Mouse (Mus musculus) neural tube, embryonic 11.5 days (tissue): ENCODE results near the gene Agap1. TPM values are rescaled to one million over a fixed set of nuclear protein-coding genes. Genes with fewer than 3 reads are reported as not detected.

ENCODE experiments used
- ATAC-seq: fragments of 200-750 bp; cut with Nextera tagmentation; 2 replicates; pipeline ENCODE4 v1.8.0; 2017; ENCODE audit warnings: moderate number of reproducible peaks, mild to moderate bottlenecking, moderate TSS enrichment, moderate library complexity; ENCODE audit not compliant: insufficient read depth, low FRiP score, low TSS enrichment
- DNase-seq: peaks from one replicate; pipeline ENCODE4 v3.0.0-alpha.2; 2015; ENCODE audit warnings: low spot score
- H3K27ac ChIP-seq: fragments of 300-500 bp; sonication (generic); 2 replicates; pipeline ENCODE4 v1.5.1; 2014; ENCODE audit warnings: low read depth, mild to moderate bottlenecking, low read length
- H3K27me3 ChIP-seq: fragments of 300-500 bp; sonication (generic); 2 replicates; pipeline ENCODE4 v1.6.1; 2014; ENCODE audit warnings: mild to moderate bottlenecking, low read length, mixed read lengths; ENCODE audit not compliant: control insufficient read depth, insufficient read depth
- H3K36me3 ChIP-seq: fragments of 300-500 bp; sonication (generic); 2 replicates; pipeline ENCODE4 v1.6.1; 2014; ENCODE audit warnings: mild to moderate bottlenecking, low read length, moderate library complexity, mixed read lengths; ENCODE audit not compliant: control insufficient read depth, insufficient read depth
- H3K4me1 ChIP-seq: fragments of 300-500 bp; sonication (generic); 2 replicates; pipeline ENCODE4 v1.6.1; 2014; ENCODE audit warnings: low read length, mixed read lengths; ENCODE audit not compliant: control insufficient read depth, insufficient read depth
- H3K4me2 ChIP-seq: fragments of 300-500 bp; sonication (generic); 2 replicates; pipeline ENCODE4 v1.6.1; 2014; ENCODE audit warnings: low read depth, mild to moderate bottlenecking, moderate library complexity
- H3K4me3 ChIP-seq: fragments of 300-500 bp; sonication (generic); 2 replicates; pipeline ENCODE4 v1.5.1; 2014; ENCODE audit warnings: low read depth, low read length
- H3K9ac ChIP-seq: fragments of 300-500 bp; sonication (generic); 2 replicates; pipeline ENCODE4 v1.6.1; 2014; ENCODE audit warnings: mild to moderate bottlenecking, low read length
- H3K9me3 ChIP-seq: fragments of 300-500 bp; sonication (generic); 2 replicates; pipeline ENCODE4 v1.6.1; 2016; ENCODE audit warnings: low read length; ENCODE audit not compliant: control insufficient read depth
- WGBS: fragments of 180-500 bp; shearing (Covaris S2); extraction: QIAGEN DNeasy Blood & Tissue Kit; methylation state at CpG from one replicate; pipeline ENCODE4 v1.1.7; 2014; 5-methylcytosine and 5-hydroxymethylcytosine counted together
- polyA plus RNA-seq: library from polyadenylated mRNA; unstranded; fragments of >200 nt; fragmentation: Nextera tagmentation; extraction: Ambion mirVana; gene quantifications from 2 replicates; pipeline ENCODE4 v1.2.1, GENCODE M21; 2014

The Agap1 gene
- polyA plus RNA-seq, 1 experiment from 2014 or later = 31.1 TPM

DNA sequence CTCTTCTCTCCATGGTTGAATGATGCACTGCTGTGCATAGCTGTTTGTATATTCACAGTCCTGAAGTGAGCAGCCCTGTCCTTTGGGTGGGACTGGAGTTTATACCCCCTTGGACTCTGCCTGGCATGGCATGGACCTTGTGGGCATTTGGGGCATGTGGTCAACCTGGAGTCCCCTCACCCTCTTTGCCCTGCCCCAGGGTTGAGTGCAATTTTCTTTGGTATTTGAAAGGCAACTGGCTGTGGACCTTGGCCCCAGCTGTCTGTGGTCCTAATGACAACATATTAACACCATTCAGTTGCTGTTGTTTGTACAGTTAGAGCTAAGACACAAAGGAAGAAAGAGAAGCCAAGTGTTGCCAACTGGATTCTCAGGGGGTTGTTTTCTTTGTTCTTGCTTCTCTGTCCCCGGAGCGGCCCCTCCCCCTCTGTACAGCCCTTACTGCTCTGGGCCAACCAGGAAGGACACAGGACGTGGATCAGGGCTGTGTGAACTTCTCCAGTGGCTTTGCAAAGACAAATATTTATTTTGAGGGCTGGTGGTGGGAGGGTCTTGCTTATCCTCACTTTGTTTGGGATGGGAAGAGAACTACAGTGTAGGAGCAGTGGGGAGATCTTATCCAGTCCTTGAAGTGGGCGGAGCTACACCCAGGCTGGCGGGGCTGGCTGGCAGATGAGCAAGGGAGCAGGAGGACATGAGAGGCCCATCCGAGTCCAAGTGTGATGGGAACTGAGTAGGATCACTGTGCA is 12.9 kb downstream of the Agap1 start:
- H3K36me3 ChIP-seq = no peaks in the 10 kb centered on the region; the same call in 1 of the 2 replicates
- peaks cover 2% of the 10 kb centered on the region; the same call in 1 of the 2 replicates for H3K9me3 ChIP-seq
- no peak overlapping the region for H3K4me2 ChIP-seq
- H3K4me3 ChIP-seq = no peak overlapping the region
- 0 out of 2 replicates have a peak overlapping the region, but pooled peaks have one; percentile 27 for H3K27ac ChIP-seq
- peaks cover 41% of the 10 kb centered on the region for H3K4me1 ChIP-seq
- H3K9ac ChIP-seq = peak overlapping the region; percentile 10; the same call in 1 of the 2 replicates
- ATAC-seq (no peak), DNase-seq (no peak)
- no peaks in the 10 kb centered on the region for H3K27me3 ChIP-seq
- 28% methylated on average over 6 of the region's 6 CpGs for WGBS

DNA sequence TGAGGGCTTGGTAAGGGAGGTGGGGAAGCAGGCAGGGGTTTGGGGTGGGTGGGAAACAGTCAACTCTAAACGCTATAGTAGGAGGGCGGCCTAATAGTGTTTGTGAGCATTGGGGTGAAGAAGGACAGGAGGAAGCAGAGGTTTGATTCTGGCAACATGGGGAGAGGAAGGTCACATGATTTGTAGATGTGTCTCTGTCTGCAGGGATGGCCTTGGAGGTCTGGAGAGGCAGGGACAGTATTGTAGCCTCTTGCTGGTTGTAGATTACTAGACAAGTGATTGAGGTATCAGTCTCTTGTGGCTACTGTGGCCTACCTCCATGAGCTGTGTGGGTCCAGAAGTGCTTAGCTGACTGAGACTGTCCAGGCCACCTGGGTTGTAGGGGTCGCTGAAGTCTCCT is 13.5 kb downstream of the Agap1 start:
- DNase-seq (no peak), ATAC-seq (no peak)
- H3K9ac ChIP-seq = no peak overlapping the region
- peaks cover 2% of the 10 kb centered on the region; the same call in 1 of the 2 replicates for H3K9me3 ChIP-seq
- H3K27me3 ChIP-seq = no peaks in the 10 kb centered on the region
- no peak overlapping the region for H3K4me3 ChIP-seq
- no peak overlapping the region for H3K4me2 ChIP-seq
- H3K4me1 ChIP-seq = peaks cover 41% of the 10 kb centered on the region
- 70% methylated on average over 3 of the region's 3 CpGs for WGBS
- no peak overlapping the region for H3K27ac ChIP-seq
- H3K36me3 ChIP-seq = no peaks in the 10 kb centered on the region; the same call in 1 of the 2 replicates

DNA sequence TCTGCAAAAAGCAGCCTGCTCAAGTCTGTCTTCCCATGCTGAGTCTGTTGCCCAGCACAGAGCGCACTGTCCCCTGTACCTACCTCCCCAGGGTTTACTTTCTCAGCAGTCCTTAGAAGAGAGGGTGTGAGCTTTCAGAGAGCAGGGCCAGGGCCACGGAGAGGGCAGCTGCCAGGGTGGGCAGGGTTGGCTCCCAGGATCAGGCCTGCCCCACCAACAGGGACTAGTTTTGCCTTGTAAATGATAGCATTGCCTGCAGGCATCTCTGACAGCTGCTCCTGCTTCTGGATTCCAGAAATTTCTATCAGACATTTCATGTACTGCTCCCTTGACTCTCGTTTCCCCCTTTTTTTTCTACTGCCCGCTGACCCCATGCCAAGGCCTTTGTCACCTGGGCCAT is 16.8 kb downstream of the Agap1 start:
- no peak overlapping the region for H3K27ac ChIP-seq
- peaks cover 28% of the 10 kb centered on the region for H3K4me1 ChIP-seq
- no peak overlapping the region for H3K4me2 ChIP-seq
- no peak overlapping the region for H3K4me3 ChIP-seq
- DNase-seq = no peak
- WGBS = 82% methylated on average over 4 of the region's 4 CpGs
- no peaks in the 10 kb centered on the region for H3K36me3 ChIP-seq
- no peaks in the 10 kb centered on the region for H3K9me3 ChIP-seq
- ATAC-seq = no peak
- no peak overlapping the region for H3K9ac ChIP-seq
- no peaks in the 10 kb centered on the region for H3K27me3 ChIP-seq

DNA sequence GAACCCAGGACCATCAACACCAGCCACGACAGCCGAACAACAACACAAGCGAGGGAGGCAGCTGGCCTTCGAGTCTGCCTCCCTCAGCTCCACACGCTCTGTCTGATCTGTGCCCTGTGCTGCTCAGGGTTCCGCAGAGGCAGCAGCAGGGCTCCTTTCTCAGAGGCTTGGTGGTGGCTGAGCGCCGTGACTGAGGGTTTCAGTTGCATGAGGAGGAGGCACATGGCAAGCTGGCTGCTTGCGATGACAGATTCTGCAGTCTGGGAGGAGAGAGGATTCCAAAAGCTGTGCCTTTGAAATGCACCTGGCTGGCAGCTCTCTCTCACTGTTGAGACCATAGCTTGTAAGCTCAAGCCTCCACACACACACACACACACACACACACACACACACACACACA is 17.3 kb downstream of the Agap1 start:
- DNase-seq (no peak), ATAC-seq (no peak)
- Histone ChIP-seq H3K4me1 (peaks cover 24% of the 10 kb centered on the region), H3K4me2 (no peak overlapping the region), H3K27ac (no peak overlapping the region), H3K4me3 (no peak overlapping the region), H3K9ac (no peak overlapping the region), H3K27me3 (no peaks in the 10 kb centered on the region), H3K9me3 (no peaks in the 10 kb centered on the region), H3K36me3 (no peaks in the 10 kb centered on the region)
- 80% methylated on average over 9 of the region's 9 CpGs for WGBS

DNA sequence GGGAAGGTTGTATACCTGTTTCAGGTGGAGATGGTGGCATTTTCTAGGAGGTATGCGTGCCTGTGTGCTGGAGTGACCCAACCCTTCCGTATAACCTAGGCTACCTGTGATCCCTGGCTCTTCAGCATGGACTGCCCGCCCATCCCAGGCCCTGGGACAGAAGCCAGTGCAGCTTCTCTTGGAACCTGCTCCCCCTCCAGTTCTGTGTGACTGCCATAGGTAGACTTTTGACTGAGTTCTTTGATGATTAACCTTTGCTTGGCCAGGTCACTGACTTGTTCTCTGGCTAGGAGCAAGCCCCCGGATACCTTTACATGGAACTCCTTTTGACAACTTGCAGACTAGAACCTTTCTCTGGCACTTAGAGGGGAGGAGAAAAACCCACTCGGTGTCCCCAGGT is 19.3 kb downstream of the Agap1 start:
- Histone ChIP-seq H3K9me3 (no peaks in the 10 kb centered on the region), H3K27me3 (no peaks in the 10 kb centered on the region), H3K4me3 (no peak overlapping the region), H3K36me3 (no peaks in the 10 kb centered on the region), H3K4me1 (peaks cover 4% of the 10 kb centered on the region), H3K9ac (no peak overlapping the region), H3K4me2 (no peak overlapping the region), H3K27ac (no peak overlapping the region)
- WGBS = 77% methylated on average over 5 of the region's 5 CpGs
- DNase-seq (no peak), ATAC-seq (no peak)

DNA sequence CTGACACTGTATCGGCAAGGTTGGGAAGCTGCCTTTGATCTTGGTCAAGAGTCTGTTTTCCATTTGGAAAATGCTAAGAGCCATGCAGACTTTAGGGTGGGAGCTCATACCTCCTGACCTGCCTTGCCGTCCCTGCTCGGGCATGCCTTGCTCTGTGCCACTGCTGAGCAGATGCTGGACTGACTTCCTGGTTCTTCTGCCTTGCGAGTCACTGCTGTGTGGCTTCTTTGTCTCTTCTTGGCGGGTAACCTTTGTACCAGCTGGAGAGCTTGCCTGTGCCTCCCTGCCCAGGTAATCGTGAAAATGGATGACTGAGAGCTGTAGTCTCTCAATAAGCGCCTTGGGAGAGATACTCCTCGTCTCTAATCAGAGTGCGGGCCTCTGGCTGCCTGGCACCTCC is 20.2 kb downstream of the Agap1 start:
- H3K4me3 ChIP-seq = no peak overlapping the region
- 71% methylated on average over 9 of the region's 9 CpGs for WGBS
- DNase-seq = no peak
- H3K4me2 ChIP-seq = no peak overlapping the region
- H3K27ac ChIP-seq = no peak overlapping the region
- H3K36me3 ChIP-seq = no peaks in the 10 kb centered on the region
- H3K9ac ChIP-seq = no peak overlapping the region
- H3K9me3 ChIP-seq = no peaks in the 10 kb centered on the region
- H3K4me1 ChIP-seq = no peaks in the 10 kb centered on the region
- no peaks in the 10 kb centered on the region for H3K27me3 ChIP-seq
- no peak for ATAC-seq

DNA sequence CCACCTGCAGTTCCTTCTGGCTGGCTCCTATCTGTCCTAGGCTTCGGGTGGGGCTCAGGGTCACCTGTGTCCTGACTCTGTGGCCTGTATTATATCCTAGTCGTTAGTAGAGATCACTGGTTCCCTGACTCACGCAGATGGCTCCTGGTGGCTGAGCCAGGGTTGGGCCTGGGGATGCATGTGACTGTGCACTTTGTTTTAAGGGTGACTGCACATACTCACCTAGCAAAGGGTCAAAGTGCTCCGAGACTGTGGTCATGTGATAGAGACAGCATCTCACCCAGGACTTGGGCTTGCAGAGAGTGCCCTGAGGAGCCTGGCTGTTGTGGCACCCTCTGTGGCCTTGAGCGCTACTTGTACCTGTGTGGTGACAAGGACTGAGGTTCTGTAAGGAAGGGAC is 22.4 kb downstream of the Agap1 start:
- no peak for DNase-seq
- Histone ChIP-seq H3K9me3 (no peaks in the 10 kb centered on the region), H3K4me2 (no peak overlapping the region), H3K27me3 (no peaks in the 10 kb centered on the region), H3K4me1 (peaks cover 12% of the 10 kb centered on the region), H3K36me3 (no peaks in the 10 kb centered on the region), H3K27ac (no peak overlapping the region), H3K4me3 (no peak overlapping the region), H3K9ac (no peak overlapping the region)
- WGBS = 93% methylated on average over 5 of the region's 5 CpGs
- no peak for ATAC-seq

DNA sequence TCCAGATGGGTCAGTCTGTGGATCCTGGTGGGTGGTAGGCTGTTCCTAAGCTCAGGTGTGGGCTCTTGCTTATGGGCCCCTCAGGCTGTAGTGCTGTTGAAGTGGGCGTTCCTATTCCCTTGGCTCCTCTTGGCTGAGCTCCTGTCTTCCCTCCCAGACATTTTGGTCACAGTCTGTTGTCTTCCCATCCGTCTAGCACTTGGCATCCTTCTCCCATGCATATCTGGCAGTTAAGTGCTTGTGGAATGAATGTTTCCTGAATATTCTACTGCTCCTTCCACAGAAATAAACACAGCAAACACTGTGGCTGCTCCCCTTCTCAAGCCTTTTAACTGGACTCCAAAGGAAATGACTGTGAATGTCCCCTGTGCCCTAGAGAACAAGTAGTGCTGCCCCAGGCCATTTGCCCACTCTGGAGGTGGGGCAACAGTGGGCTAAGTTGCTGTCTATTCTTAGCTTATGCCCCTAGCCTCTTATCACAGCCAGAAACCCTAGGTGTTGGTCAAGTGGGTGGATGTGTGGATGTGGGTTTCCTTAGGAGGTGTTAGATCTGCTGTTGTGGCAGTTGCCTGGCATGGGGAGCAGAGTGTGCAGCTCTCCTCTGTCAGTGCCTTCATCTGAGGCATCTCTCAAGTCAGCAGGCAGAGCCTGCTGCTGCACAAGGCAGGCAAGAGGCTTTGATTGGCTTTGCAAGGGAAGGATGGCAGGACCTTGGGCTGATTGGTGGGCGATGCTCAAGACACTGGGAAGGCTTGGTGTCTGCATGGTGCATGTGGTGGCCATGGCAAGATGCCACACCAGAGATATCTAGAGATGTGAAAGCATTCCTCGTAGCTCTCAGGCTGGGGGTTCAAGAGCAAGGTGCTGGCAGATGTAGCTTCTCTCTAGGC is 24.2 kb downstream of the Agap1 start:
- no peaks in the 10 kb centered on the region for H3K36me3 ChIP-seq
- DNase-seq = no peak
- H3K4me2 ChIP-seq = no peak overlapping the region
- H3K27me3 ChIP-seq = no peaks in the 10 kb centered on the region
- no peak overlapping the region for H3K9ac ChIP-seq
- H3K9me3 ChIP-seq = no peaks in the 10 kb centered on the region
- 86% methylated on average over 4 of the region's 4 CpGs for WGBS
- no peak for ATAC-seq
- no peak overlapping the region for H3K4me3 ChIP-seq
- H3K27ac ChIP-seq = no peak overlapping the region
- H3K4me1 ChIP-seq = peaks cover 12% of the 10 kb centered on the region
